Mouse (Mus musculus) heart, postnatal 0 days (tissue): ENCODE data around the gene Defb45.

Source experiments
- CTCF ChIP-seq: IDR thresholded peaks from 2 replicates; pipeline ENCODE4 v1.5.1; 2016; ENCODE audit warnings: antibody characterized with exemption, control low read depth, low read depth
- EP300 ChIP-seq: IDR thresholded peaks from 2 replicates; pipeline ENCODE4 v1.6.1; 2016; ENCODE audit warnings: antibody characterized with exemption, low read depth

DNA sequence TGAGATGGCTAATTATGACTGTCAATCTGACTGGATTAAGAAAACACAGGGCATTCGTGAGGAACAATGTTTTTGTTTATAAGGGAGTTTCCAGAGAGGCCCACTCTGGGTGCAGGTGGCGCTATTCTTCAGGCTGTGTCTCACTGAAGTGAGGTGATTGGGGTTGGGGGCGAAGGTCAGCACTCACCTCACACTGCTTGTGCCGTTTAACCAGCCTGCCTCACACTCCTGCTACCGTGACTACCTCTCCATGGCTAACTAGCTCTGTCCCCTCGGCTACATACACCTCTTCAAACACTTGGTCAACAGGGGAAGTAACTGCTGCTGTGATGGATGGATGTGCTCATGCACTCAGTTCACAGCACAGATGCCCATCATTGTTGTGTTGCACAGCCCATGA, 10.2 kb downstream of the Defb45 start:
- TF ChIP-seq CTCF (no peak), EP300 (no peak)
